Mouse (Mus musculus) forebrain, postnatal 0 days (tissue): ENCODE measurements at regions not wholly inside any gene's neighbourhood (a gene's known extent, or its start where the extent isn't known, plus 50 kb on each side); places are given as distances from the start of the nearest gene placed in this dataset.

Experiments used
- ATAC-seq: fragments of 200-750 bp; cut with Nextera tagmentation; 2 replicates; pipeline ENCODE4 v1.8.0; 2017; ENCODE audit warnings: mild to moderate bottlenecking, moderate library complexity
- DNase-seq: peaks from one replicate; pipeline ENCODE4 v3.0.0-alpha.2; 2015
- H3K27ac ChIP-seq: fragments of 300-500 bp; sonication (generic); 2 replicates; pipeline ENCODE4 v1.5.1; 2014; ENCODE audit warnings: low read depth, mild to moderate bottlenecking, antibody characterized with exemption, low read length, moderate library complexity, mixed read lengths
- H3K27me3 ChIP-seq: fragments of 300-500 bp; sonication (generic); 2 replicates; pipeline ENCODE4 v1.6.1; 2014; ENCODE audit warnings: mild to moderate bottlenecking, low read length, mixed read lengths; ENCODE audit not compliant: insufficient read depth
- H3K36me3 ChIP-seq: fragments of 300-500 bp; sonication (generic); 2 replicates; pipeline ENCODE4 v1.6.1; 2014; ENCODE audit warnings: mild to moderate bottlenecking, moderate library complexity; ENCODE audit not compliant: insufficient read depth
- H3K4me1 ChIP-seq: fragments of 300-500 bp; sonication (generic); 2 replicates; pipeline ENCODE4 v1.6.1; 2014; ENCODE audit warnings: antibody characterized with exemption; ENCODE audit not compliant: insufficient read depth
- H3K4me2 ChIP-seq: fragments of 300-500 bp; sonication (generic); 2 replicates; pipeline ENCODE4 v1.6.1; 2014; ENCODE audit warnings: low read depth, mild to moderate bottlenecking, moderate library complexity
- H3K4me3 ChIP-seq: fragments of 300-500 bp; sonication (generic); 2 replicates; pipeline ENCODE4 v1.5.1; 2014; ENCODE audit warnings: low read depth, low read length, mixed read lengths
- H3K9ac ChIP-seq: fragments of 300-500 bp; sonication (generic); 2 replicates; pipeline ENCODE4 v1.6.1; 2014; ENCODE audit warnings: mild to moderate bottlenecking
- H3K9me3 ChIP-seq: fragments of 300-500 bp; sonication (generic); 2 replicates; pipeline ENCODE4 v1.6.1; 2016; ENCODE audit warnings: low read length
- CTCF ChIP-seq: sonication (generic); IDR thresholded peaks from 2 replicates; pipeline ENCODE4 v1.5.1; 2016; ENCODE audit warnings: antibody characterized with exemption, control low read depth, low read depth
- WGBS: fragments of 180-500 bp; shearing (Covaris S2); extraction: QIAGEN DNeasy Blood & Tissue Kit; methylation state at CpG from one replicate; pipeline ENCODE4 v1.1.7; 2014; 5-methylcytosine and 5-hydroxymethylcytosine counted together

DNA sequence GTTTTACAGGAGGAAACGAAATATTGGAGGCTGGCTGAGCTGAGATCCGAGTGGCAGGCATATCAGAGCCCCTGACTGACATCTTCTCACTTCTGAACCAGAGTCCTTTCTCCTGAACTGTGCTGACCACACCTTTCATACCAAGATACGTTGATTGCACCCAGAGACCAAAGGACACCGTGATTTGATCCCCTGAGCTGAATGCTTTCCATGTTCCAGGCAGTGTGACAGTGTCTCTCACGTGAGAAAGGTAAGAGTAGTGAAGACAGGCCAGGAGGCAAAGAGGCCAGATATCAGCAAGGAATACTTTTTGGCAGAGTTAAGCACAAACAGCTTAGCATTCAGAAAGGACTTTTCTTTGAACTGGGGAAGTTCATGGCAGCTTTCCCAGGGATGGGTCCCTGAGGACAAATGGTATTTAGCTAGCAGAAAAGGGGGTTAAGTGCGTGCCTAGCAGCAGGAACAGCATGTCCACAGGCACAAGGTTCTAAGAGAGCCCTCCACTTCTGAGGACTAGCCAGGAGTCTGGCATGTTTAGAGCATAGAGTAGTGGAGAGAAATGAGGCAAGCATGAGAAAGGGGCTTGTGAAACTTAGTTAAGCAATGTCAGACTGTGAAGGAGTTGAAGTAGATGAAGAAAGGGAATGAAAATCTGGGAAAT is 111.0 kb upstream of the Cdkn2b start:
- no peak overlapping the region for H3K27ac ChIP-seq
- no peak for DNase-seq
- H3K4me2 ChIP-seq: no peak overlapping the region
- no peak for ATAC-seq
- no peaks in the 10 kb centered on the region for H3K27me3 ChIP-seq
- H3K9me3 ChIP-seq: no peaks in the 10 kb centered on the region
- 76% methylated on average over 6 of the region's 6 CpGs for WGBS
- H3K4me1 ChIP-seq: no peaks in the 10 kb centered on the region
- no peak for TF ChIP-seq CTCF
- H3K9ac ChIP-seq: no peak overlapping the region
- H3K4me3 ChIP-seq: no peak overlapping the region
- no peaks in the 10 kb centered on the region for H3K36me3 ChIP-seq

DNA sequence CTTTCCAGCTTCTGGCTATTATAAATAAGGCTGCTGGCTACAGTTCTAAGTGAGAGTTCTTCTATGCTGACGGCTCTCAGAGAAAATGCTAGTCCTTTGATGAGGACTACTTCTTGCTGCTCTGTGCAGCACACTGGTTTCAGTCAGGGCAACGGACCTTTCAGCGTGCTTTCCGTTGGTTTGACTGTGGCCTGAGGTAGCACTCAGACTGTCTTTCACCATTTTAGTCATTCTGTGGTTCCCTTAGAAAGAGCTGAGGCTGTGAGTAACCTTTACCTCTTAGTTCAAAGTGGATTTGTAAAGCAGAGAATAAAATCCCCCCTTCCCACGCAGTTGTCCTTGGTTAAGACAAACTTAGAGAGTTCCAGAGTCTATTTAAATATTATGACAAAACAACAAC is 110.0 kb upstream of the Cdkn2b start:
- no peak for DNase-seq
- 90% methylated on average over 5 of the region's 5 CpGs for WGBS
- no peak for TF ChIP-seq CTCF

DNA sequence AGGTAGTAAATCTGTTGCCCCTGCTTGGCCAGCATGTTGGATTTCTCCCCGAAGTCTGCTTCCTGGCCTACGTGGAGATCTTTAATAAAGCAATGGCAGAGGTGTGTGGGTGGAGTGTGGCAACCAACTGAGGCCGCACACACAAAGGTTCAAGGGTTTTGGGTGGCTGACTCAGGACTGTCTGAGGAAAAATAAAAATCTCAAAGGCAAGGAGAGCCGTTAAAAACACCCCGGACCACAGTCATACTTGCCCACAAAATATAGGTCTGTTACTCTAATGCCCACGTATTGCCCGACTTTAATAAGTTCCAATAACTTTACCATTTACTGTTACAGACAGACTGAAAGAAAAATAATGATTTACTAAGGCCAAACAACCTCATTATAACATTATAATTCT is 108.7 kb upstream of the Cdkn2b start:
- no peak overlapping the region for H3K4me2 ChIP-seq
- H3K36me3 ChIP-seq: no peaks in the 10 kb centered on the region
- WGBS: 94% methylated on average over 7 of the region's 7 CpGs
- H3K4me1 ChIP-seq: no peaks in the 10 kb centered on the region
- H3K4me3 ChIP-seq: no peak overlapping the region
- H3K27ac ChIP-seq: no peak overlapping the region
- H3K27me3 ChIP-seq: no peaks in the 10 kb centered on the region
- no peak for TF ChIP-seq CTCF
- no peak for DNase-seq
- no peak for ATAC-seq
- no peaks in the 10 kb centered on the region for H3K9me3 ChIP-seq
- H3K9ac ChIP-seq: no peak overlapping the region

More for the DNA sequence above, 110.0 kb upstream of the Cdkn2b start:
- no peaks in the 10 kb centered on the region for H3K9me3 ChIP-seq
- H3K9ac ChIP-seq: no peak overlapping the region
- no peaks in the 10 kb centered on the region for H3K27me3 ChIP-seq
- H3K4me2 ChIP-seq: no peak overlapping the region
- no peaks in the 10 kb centered on the region for H3K4me1 ChIP-seq
- H3K27ac ChIP-seq: no peak overlapping the region
- ATAC-seq: no peak
- no peak overlapping the region for H3K4me3 ChIP-seq
- no peaks in the 10 kb centered on the region for H3K36me3 ChIP-seq

DNA sequence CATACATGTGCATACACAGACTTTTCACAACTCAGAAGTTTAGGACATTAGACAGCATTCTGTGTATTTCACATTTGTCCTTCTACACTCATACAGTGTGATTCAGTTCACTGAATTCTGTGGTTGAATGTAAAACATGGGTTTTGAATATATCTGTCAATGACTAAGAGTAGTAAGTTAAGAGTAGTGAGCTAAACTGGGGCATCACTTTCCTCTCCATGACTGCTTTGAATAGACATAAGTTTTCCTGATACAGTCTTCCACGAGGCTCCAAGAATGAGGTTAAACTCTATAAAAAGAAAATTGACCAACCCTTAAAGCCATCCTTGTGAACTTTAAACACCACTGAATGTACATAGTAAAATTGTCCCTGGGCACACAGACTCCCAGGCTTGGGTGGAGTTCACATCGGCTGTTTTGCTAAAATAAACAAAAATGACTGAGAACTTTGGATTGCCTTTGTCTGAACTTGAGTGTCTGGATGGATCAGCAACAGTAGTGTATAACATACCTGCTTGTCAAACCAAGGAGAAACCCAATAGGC is 94.9 kb upstream of the Cdkn2b start:
- no peaks in the 10 kb centered on the region for H3K27me3 ChIP-seq
- H3K9ac ChIP-seq: no peak overlapping the region
- no peak overlapping the region for H3K27ac ChIP-seq
- ATAC-seq: no peak
- H3K4me3 ChIP-seq: no peak overlapping the region
- no peak for DNase-seq
- no peaks in the 10 kb centered on the region for H3K9me3 ChIP-seq
- 85% methylated on average over 2 of the region's 2 CpGs for WGBS
- H3K4me1 ChIP-seq: no peaks in the 10 kb centered on the region
- no peaks in the 10 kb centered on the region for H3K36me3 ChIP-seq
- no peak overlapping the region for H3K4me2 ChIP-seq
- no peak for TF ChIP-seq CTCF

DNA sequence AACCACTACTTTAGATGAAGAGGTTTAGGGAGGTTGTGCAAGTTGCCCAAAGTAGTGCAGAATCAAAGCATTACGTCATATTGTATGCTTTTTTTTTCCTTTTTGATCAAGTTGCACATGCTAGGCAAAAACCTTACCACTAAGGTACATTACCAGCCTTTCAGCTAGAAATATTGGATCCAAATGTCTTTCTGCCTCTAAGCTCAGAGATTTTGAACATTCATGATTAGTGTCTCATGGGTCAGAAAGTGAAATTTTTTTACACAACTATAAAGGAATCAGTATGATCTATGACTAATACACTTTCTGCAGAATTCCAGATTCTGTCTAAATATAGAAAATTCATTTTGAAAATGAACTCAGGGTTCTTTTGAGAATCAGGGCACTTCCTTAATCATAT is 92.3 kb upstream of the Cdkn2b start:
- Histone ChIP-seq H3K27ac (no peak overlapping the region), H3K4me3 (no peak overlapping the region), H3K27me3 (no peaks in the 10 kb centered on the region), H3K9me3 (no peaks in the 10 kb centered on the region), H3K9ac (no peak overlapping the region), H3K4me1 (no peaks in the 10 kb centered on the region), H3K36me3 (no peaks in the 10 kb centered on the region), H3K4me2 (no peak overlapping the region)
- no peak for TF ChIP-seq CTCF
- DNase-seq (no peak), ATAC-seq (no peak)
- 91% methylated on average over 1 of the region's 1 CpGs for whole genome bisulfite sequencing

DNA sequence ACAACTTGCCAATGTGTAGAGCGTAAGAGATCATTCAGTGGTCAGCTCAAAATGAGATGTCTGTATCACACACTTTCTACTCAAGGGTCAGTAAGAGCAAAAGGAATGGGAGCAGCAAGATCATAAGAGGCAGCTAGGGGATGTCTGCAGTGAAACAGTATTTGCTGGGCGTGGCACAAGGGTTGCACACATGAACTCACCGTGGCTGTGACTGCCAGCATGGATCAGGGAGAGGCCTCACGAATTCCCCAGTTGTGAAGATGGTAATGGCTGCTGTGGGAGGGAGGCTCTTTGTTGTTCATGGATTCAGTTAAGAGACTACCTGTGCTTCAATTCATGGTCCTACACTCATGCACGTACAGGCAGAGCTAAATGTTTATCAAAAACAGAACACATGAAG is 91.5 kb upstream of the Cdkn2b start:
- no peak overlapping the region for H3K27ac ChIP-seq
- TF ChIP-seq CTCF: no peak
- H3K4me1 ChIP-seq: no peaks in the 10 kb centered on the region
- no peak overlapping the region for H3K4me3 ChIP-seq
- 79% methylated on average over 5 of the region's 5 CpGs for WGBS
- DNase-seq: no peak
- no peaks in the 10 kb centered on the region for H3K27me3 ChIP-seq
- H3K36me3 ChIP-seq: no peaks in the 10 kb centered on the region
- H3K4me2 ChIP-seq: no peak overlapping the region
- no peak overlapping the region for H3K9ac ChIP-seq
- no peaks in the 10 kb centered on the region for H3K9me3 ChIP-seq
- no peak for ATAC-seq

DNA sequence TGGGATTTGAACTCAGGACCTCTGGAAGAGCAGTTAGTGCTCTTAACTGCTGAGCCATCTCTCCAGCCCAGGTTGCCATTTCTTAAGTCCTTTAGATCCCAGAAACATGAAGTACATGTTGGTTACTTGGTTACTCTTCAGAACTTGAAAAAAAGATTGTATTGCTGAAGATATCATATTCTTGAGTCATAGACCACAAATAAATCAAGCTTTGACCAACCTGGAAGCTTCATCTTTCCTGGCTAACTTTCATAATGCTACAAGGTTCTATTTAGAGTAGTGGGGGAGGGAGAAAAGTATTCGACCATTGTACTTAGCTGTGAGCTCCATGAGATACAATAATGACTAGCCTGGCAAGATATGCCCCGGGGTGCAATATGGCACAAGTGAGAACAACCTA is 90.9 kb upstream of the Cdkn2b start:
- Histone ChIP-seq H3K4me1 (no peaks in the 10 kb centered on the region), H3K27ac (no peak overlapping the region), H3K27me3 (no peaks in the 10 kb centered on the region), H3K4me3 (no peak overlapping the region), H3K4me2 (no peak overlapping the region), H3K9me3 (no peaks in the 10 kb centered on the region), H3K36me3 (no peaks in the 10 kb centered on the region), H3K9ac (no peak overlapping the region)
- ATAC-seq: no peak
- no peak for DNase-seq
- WGBS: 80% methylated on average over 2 of the region's 2 CpGs
- TF ChIP-seq CTCF: no peak
